Comparison of ENCODE assay signal across 8 mouse cellular contexts in the genomic region with DNA sequence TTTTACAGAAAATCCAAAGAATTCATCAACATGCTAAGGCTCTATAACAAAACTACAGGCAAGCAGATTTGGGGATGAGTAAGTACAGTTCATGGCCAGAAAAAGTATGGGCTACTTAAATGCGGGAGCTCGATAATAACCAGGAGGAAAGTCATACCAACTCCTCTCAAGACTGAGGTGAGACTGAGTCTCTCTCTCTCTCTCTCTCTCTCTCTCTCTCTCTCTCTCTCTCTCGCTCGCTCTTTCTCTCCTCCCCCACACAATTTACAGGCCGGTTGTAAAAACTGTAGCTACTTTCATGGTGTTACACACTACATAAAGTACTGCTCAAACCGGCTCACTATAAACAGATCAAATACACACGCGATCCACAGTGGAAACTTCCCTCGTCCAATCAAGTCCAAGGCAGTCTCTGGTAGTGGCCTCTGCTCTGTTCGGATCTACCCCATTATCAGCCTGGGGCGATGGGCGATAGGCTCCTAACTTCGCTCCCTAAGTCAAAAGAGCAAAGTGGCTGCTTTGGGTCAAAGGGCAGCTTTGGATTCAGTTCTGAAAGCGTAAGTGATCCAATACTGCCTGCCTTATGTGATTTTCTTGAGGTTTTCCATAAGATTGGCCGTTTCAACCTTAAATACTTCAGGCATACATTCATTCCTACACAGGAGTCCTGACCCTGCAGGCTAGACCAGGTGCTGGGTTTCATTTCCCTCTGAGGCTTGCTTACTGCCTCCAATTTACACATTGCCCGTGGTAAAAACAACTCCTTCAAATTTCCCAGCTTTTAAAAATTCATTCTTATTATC. TPM values are rescaled to one million over a fixed set of nuclear protein-coding genes. Genes with fewer than 3 reads are reported as not detected.
DNase-seq lines count a peak whose midpoint lies in the region; ATAC-seq and TF ChIP-seq lines count a peak whose summit lies in the region.

No protein-coding gene starts in this region.

- intact Hi-C loops in left cerebral cortex, postnatal 10 days (cut with DNase I): loop anchor here (10.0 kb wide), 1 partner anchor 148 kb away; a partner anchor contains a TSS

- TF ChIP-seq CTCF in lung, embryonic 14.5 days (IDR thresholded peaks at IDR 0.05; ENCODE audit: low read depth): no peak

- H3K27ac ChIP-seq in lung, embryonic 14.5 days (ENCODE audit: low read depth): no peak overlapping the region
- H3K27ac ChIP-seq in limb, embryonic 11.5 days (replicated peaks; ENCODE audit: low read depth, low read length): no peak overlapping the region
- H3K27ac ChIP-seq in neural tube, embryonic 15.5 days (replicated peaks): no peak overlapping the region

- no peaks in the 10 kb centered on the region for H3K9me3 ChIP-seq in lung, embryonic 14.5 days (ENCODE audit: low read depth, low read length)
- H3K9me3 ChIP-seq in limb, embryonic 11.5 days (ENCODE audit: control insufficient read depth, low read length): no peaks in the 10 kb centered on the region
- H3K9me3 ChIP-seq in neural tube, embryonic 15.5 days (replicated peaks): no peaks in the 10 kb centered on the region

- peak overlapping the region; percentile 57 for H3K4me3 ChIP-seq in lung, embryonic 14.5 days (ENCODE audit: low read depth, low read length)
- peak overlapping the region; percentile 49 for H3K4me3 ChIP-seq in limb, embryonic 11.5 days (ENCODE audit: low read depth, low read length)
- H3K4me3 ChIP-seq in neural tube, embryonic 15.5 days (replicated peaks): peak overlapping the region; percentile 64

- no peaks in the 10 kb centered on the region for H3K4me1 ChIP-seq in lung, embryonic 14.5 days (ENCODE audit: insufficient read depth)
- H3K4me1 ChIP-seq in limb, embryonic 11.5 days (ENCODE audit: control insufficient read depth, insufficient read depth, low read length): 0 out of 2 replicates have a peak, but pooled peaks cover 8% of the 10 kb centered on the region
- H3K4me1 ChIP-seq in neural tube, embryonic 15.5 days: peaks cover 19% of the 10 kb centered on the region

- 43% methylated on average over 16 of the region's 16 CpGs for WGBS in lung, embryonic 14.5 days
- 32% methylated on average over 16 of the region's 16 CpGs for WGBS in limb, embryonic 11.5 days
- WGBS in neural tube, embryonic 15.5 days: 47% methylated on average over 16 of the region's 16 CpGs

- no peak for ATAC-seq in lung, embryonic 14.5 days (ENCODE audit: insufficient read depth)
- ATAC-seq in erythroblast, adult 5-6 weeks (replicated peaks; ENCODE audit: low FRiP score, poor library complexity, severe bottlenecking): peak; percentile 66
- ATAC-seq in limb, embryonic 11.5 days (ENCODE audit: insufficient number of reproducible peaks, low FRiP score, low TSS enrichment, low read depth): no peak
- ATAC-seq in neural tube, embryonic 15.5 days (ENCODE audit: low FRiP score): no peak

- H3K36me3 ChIP-seq in lung, embryonic 14.5 days (ENCODE audit: insufficient read depth): no peaks in the 10 kb centered on the region
- H3K36me3 ChIP-seq in limb, embryonic 11.5 days (ENCODE audit: control insufficient read depth, insufficient read depth, low read length): no peaks in the 10 kb centered on the region
- no peaks in the 10 kb centered on the region for H3K36me3 ChIP-seq in neural tube, embryonic 15.5 days

- peak overlapping the region; percentile 89 for H3K4me2 ChIP-seq in lung, embryonic 14.5 days
- peak overlapping the region; percentile 87 for H3K4me2 ChIP-seq in limb, embryonic 11.5 days (ENCODE audit: low read depth, severe bottlenecking)
- H3K4me2 ChIP-seq in neural tube, embryonic 15.5 days: peak overlapping the region; percentile 84

- H3K27me3 ChIP-seq in lung, embryonic 14.5 days (ENCODE audit: insufficient read depth, low read length): 0 out of 2 replicates have a peak, but pooled peaks cover 5% of the 10 kb centered on the region
- H3K27me3 ChIP-seq in limb, embryonic 11.5 days (ENCODE audit: control insufficient read depth, insufficient read depth, low read length): no peaks in the 10 kb centered on the region
- H3K27me3 ChIP-seq in neural tube, embryonic 15.5 days (replicated peaks): peaks cover 4% of the 10 kb centered on the region; the same call in 1 of the 2 replicates

- DNase-seq in lung, embryonic 14.5 days: peak; percentile 4
- DNase-seq in lung, adult 18-20 months: no peak
- DNase-seq in limb, embryonic 11.5 days (ENCODE audit: low spot score): no peak
- DNase-seq in spleen, postnatal 4 days (ENCODE audit: low spot score in 2 of 2): no peak
- no peak for DNase-seq in left cerebral cortex, postnatal 10 days (ENCODE audit: extremely low spot score in 1 of 2, low spot score in 2 of 2)
- DNase-seq in lung, postnatal 10 days: no peak

- peak overlapping the region; percentile 54; the same call in 1 of the 2 replicates for H3K9ac ChIP-seq in lung, embryonic 14.5 days
- no peak overlapping the region for H3K9ac ChIP-seq in limb, embryonic 11.5 days (ENCODE audit: low read length)
- H3K9ac ChIP-seq in neural tube, embryonic 15.5 days (replicated peaks): no peak overlapping the region

RNA-seq across cellular contexts. Expression of a gene that starts 1.2 kb away (rescaled TPM):
- 5.8 and 6.5 TPM in 2 replicates for polyA plus RNA-seq in lung, embryonic 14.5 days (2014; fragmentation: Nextera tagmentation; extraction: Ambion mirVana)
- total RNA-seq in erythroblast, adult 5-6 weeks (2015; ENCODE audit: low replicate concordance): 111 and 123 TPM in 2 replicates
- 325 and 443 TPM in 2 replicates for total RNA-seq in erythroblast, adult 5-6 weeks (2017; ENCODE audit: low replicate concordance)
- 6.6 and 7.8 TPM in 2 replicates for polyA plus RNA-seq in limb, embryonic 11.5 days (2014; fragmentation: Nextera tagmentation; extraction: Ambion mirVana)
- polyA plus RNA-seq in neural tube, embryonic 15.5 days (2015; fragmentation: Nextera tagmentation; extraction: Ambion mirVana): 18.9 and 20.1 TPM in 2 replicates
- total RNA-seq in left cerebral cortex, postnatal 10 days (2021): 10 to 100 TPM; 20.1 to 20.7 TPM

RNA-seq across cellular contexts. Expression of a gene that starts 50.1 kb away (rescaled TPM):
- polyA plus RNA-seq in lung, embryonic 14.5 days (2014; fragmentation: Nextera tagmentation; extraction: Ambion mirVana): 50.3 and 52.3 TPM in 2 replicates
- 22.2 and 36.1 TPM in 2 replicates for total RNA-seq in erythroblast, adult 5-6 weeks (2015; ENCODE audit: low replicate concordance)
- 33.5 and 51.6 TPM in 2 replicates for total RNA-seq in erythroblast, adult 5-6 weeks (2017; ENCODE audit: low replicate concordance)
- 71.4 and 71.7 TPM in 2 replicates for polyA plus RNA-seq in limb, embryonic 11.5 days (2014; fragmentation: Nextera tagmentation; extraction: Ambion mirVana)
- polyA plus RNA-seq in neural tube, embryonic 15.5 days (2015; fragmentation: Nextera tagmentation; extraction: Ambion mirVana): 3.7 and 11.6 TPM in 2 replicates
- total RNA-seq in left cerebral cortex, postnatal 10 days (2021): 1 to 10 TPM; 2.6 to 2.9 TPM
